Mouse (Mus musculus) forebrain, embryonic 12.5 days (tissue): Measurements from ENCODE around the gene Vmn2r68. TPM values are rescaled to one million over a fixed set of nuclear protein-coding genes. Genes with fewer than 3 reads are reported as not detected.

Experiments used
- ATAC-seq: fragments of 200-750 bp; cut with Nextera tagmentation; 2 replicates; pipeline ENCODE4 v1.8.0; 2017; ENCODE audit warnings: moderate TSS enrichment; ENCODE audit not compliant: low FRiP score
- H3K27ac ChIP-seq: fragments of 300-500 bp; sonication (generic); 2 replicates; pipeline ENCODE4 v1.5.1; 2016; ENCODE audit warnings: mild to moderate bottlenecking
- H3K27me3 ChIP-seq: fragments of 300-500 bp; sonication (generic); 2 replicates; pipeline ENCODE4 v1.6.1; 2016; ENCODE audit warnings: mild to moderate bottlenecking
- H3K36me3 ChIP-seq: fragments of 300-500 bp; sonication (generic); replicated peaks from 2 replicates; pipeline ENCODE4 v1.6.1; 2016; ENCODE audit warnings: mild to moderate bottlenecking
- H3K4me1 ChIP-seq: fragments of 300-500 bp; sonication (generic); 2 replicates; pipeline ENCODE4 v1.6.1; 2016
- H3K4me2 ChIP-seq: fragments of 300-500 bp; sonication (generic); 2 replicates; pipeline ENCODE4 v1.6.1; 2016; ENCODE audit warnings: mild to moderate bottlenecking, moderate library complexity
- H3K4me3 ChIP-seq: fragments of 300-500 bp; sonication (generic); replicated peaks from 2 replicates; pipeline ENCODE4 v1.5.1; 2016; ENCODE audit warnings: mild to moderate bottlenecking
- H3K9ac ChIP-seq: fragments of 300-500 bp; sonication (generic); 2 replicates; pipeline ENCODE4 v1.6.1; 2016; ENCODE audit warnings: mild to moderate bottlenecking
- H3K9me3 ChIP-seq: fragments of 300-500 bp; sonication (generic); 2 replicates; pipeline ENCODE4 v1.6.1; 2016
- polyA plus RNA-seq: library from polyadenylated mRNA; unstranded; fragments of >200 nt; fragmentation: Nextera tagmentation; extraction: Ambion mirVana; gene quantifications from 2 replicates; pipeline ENCODE4 v1.2.1, GENCODE M21; 2016

Gene Vmn2r68
- not detected in 2 replicates for polyA plus RNA-seq

GRCm38 (mm10) chr7:85237683-85238082, at the start of gene Vmn2r68:
TSS of gene Vmn2r68 (minus strand) at chr7:85237783.
- no peaks in the 10 kb centered on the region for H3K36me3 ChIP-seq
- no peak within 1 kb of the TSS for H3K9ac ChIP-seq
- H3K27ac ChIP-seq, result no peak within 1 kb of the TSS
- ATAC-seq, result no peak
- H3K27me3 ChIP-seq, result no peaks in the 10 kb centered on the region
- no peak within 1 kb of the TSS for H3K4me3 ChIP-seq
- no peaks in the 10 kb centered on the region for H3K4me1 ChIP-seq
- H3K9me3 ChIP-seq, result no peaks in the 10 kb centered on the region
- H3K4me2 ChIP-seq, result no peak within 1 kb of the TSS

Other genes starting within 250 kb of the Vmn2r68 start
- gene Vmn2r66, start 225.5 kb downstream of the Vmn2r68 start, polyA plus RNA-seq, result not detected in 2 replicates
- not detected in 2 replicates for gene Vmn2r67, start 81.8 kb downstream of the Vmn2r68 start, polyA plus RNA-seq
- gene Vmn2r69, start 178.1 kb upstream of the Vmn2r68 start, polyA plus RNA-seq, result not detected in 2 replicates